ENCODE assay signal across 21 mouse cellular contexts in the genomic region with DNA sequence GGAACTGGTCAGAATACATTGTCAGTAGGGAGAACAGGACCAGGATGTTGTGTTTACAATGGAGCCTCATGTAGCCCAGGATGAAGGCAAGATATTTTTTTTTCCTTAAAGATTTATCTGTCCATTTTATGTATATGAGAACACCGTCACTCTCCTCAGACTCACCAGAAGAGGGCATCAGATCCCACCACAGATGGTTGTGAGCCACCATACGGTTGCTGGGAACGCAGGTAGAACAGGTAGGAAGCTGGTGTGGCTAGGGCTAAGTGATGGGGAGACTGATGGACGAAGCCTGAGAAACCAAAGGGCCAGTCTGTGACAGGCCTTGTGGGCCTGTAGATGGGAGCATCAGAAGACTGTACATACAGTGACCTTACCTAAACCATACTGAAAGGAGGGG. TPM values are rescaled to one million over a fixed set of nuclear protein-coding genes. Genes with fewer than 3 reads are reported as not detected.
A peak's percentile ranks its signal among the peaks of the same experiment; 100 is the strongest.
DNase-seq lines count a peak whose midpoint lies in the region; ATAC-seq and TF ChIP-seq lines count a peak whose summit lies in the region.
"Had no signal": no experiment of that assay in that cellular context is flagged by ENCODE, and none has a peak within 500 bp of the region (broad histone marks: within the 10 kb centered on the region; RNA-seq: fewer than 3 reads in every experiment).

No protein-coding gene starts in this region.

- no peaks in the 10 kb centered on the region for H3K9me3 ChIP-seq in intestine, postnatal 0 days (ENCODE audit: control insufficient read depth)
- H3K9me3 ChIP-seq in intestine, embryonic 16.5 days (ENCODE audit: control insufficient read depth, low read length), result no peaks in the 10 kb centered on the region
- H3K9me3 ChIP-seq in liver, postnatal 0 days (ENCODE audit: low read length), result no peaks in the 10 kb centered on the region
- H3K9me3 ChIP-seq in liver, embryonic 12.5 days (replicated peaks), result no peaks in the 10 kb centered on the region
- no peaks in the 10 kb centered on the region for H3K9me3 ChIP-seq in ES-Bruce4 (replicated peaks; ENCODE audit: control insufficient read depth, insufficient read depth, low read length, poor library complexity, severe bottlenecking)
- H3K9me3 ChIP-seq: embryonic facial prominence, embryonic 10.5 days; forebrain, embryonic 13.5 days; hindbrain, embryonic 12.5 days had no signal

- no peak overlapping the region; the same call in 1 of the 2 replicates for H3K27ac ChIP-seq in intestine, postnatal 0 days (ENCODE audit: low read depth, low read length)
- H3K27ac ChIP-seq in intestine, embryonic 16.5 days (ENCODE audit: low read length), result no peak overlapping the region
- no peak overlapping the region for H3K27ac ChIP-seq in liver, postnatal 0 days (ENCODE audit: low read depth)
- no peak overlapping the region for H3K27ac ChIP-seq in liver, embryonic 12.5 days
- H3K27ac ChIP-seq in ES-Bruce4 (ENCODE audit: insufficient read depth, low read length), result no peak overlapping the region
- H3K27ac ChIP-seq: embryonic facial prominence, embryonic 10.5 days; forebrain, embryonic 13.5 days; hindbrain, embryonic 12.5 days had no signal

- H3K9ac ChIP-seq in intestine, postnatal 0 days (ENCODE audit: low read depth, low read length), result no peak overlapping the region
- H3K9ac ChIP-seq in intestine, embryonic 16.5 days (ENCODE audit: low read depth, low read length), result no peak overlapping the region
- no peak overlapping the region for H3K9ac ChIP-seq in liver, postnatal 0 days (replicated peaks)
- H3K9ac ChIP-seq in liver, embryonic 12.5 days, result no peak overlapping the region
- H3K9ac ChIP-seq in ES-Bruce4 (ENCODE audit: low read depth, poor library complexity, severe bottlenecking), result no peak overlapping the region
- H3K9ac ChIP-seq: forebrain, embryonic 13.5 days; forebrain, postnatal 0 days; heart, embryonic 12.5 days; hindbrain, embryonic 12.5 days had no signal

- H3K27me3 ChIP-seq in intestine, postnatal 0 days (replicated peaks; ENCODE audit: control insufficient read depth, insufficient read depth, low read length), result no peaks in the 10 kb centered on the region
- H3K27me3 ChIP-seq in intestine, embryonic 16.5 days (replicated peaks; ENCODE audit: control insufficient read depth, insufficient read depth, low read length), result no peaks in the 10 kb centered on the region
- no peaks in the 10 kb centered on the region for H3K27me3 ChIP-seq in liver, postnatal 0 days (ENCODE audit: insufficient read depth, low read length)
- no peaks in the 10 kb centered on the region for H3K27me3 ChIP-seq in liver, embryonic 12.5 days (replicated peaks)
- H3K27me3 ChIP-seq in ES-Bruce4 (ENCODE audit: control insufficient read depth, insufficient read depth, low read length, poor library complexity, severe bottlenecking), result no peaks in the 10 kb centered on the region
- H3K27me3 ChIP-seq in splenic B cell, adult 2 months (ENCODE audit: control insufficient read depth, insufficient read depth, low read length, poor library complexity, severe bottlenecking), result no peaks in the 10 kb centered on the region
- H3K27me3 ChIP-seq: forebrain, embryonic 13.5 days; heart, embryonic 12.5 days; hindbrain, embryonic 12.5 days; Patski had no signal

- ATAC-seq in intestine, postnatal 0 days, result no peak
- no peak for ATAC-seq in intestine, embryonic 16.5 days
- ATAC-seq in liver, postnatal 0 days, result no peak
- ATAC-seq in liver, embryonic 12.5 days, result no peak
- ATAC-seq: activated CD4-positive, CD25-positive, alpha-beta regulatory T cell, adult 4 months; forebrain, embryonic 13.5 days; forebrain, postnatal 0 days; hindbrain, embryonic 16.5 days; inflammation-experienced regulatory T-cells, adult 6 months; Patski had no signal

- no peak overlapping the region for H3K4me2 ChIP-seq in intestine, postnatal 0 days (replicated peaks; ENCODE audit: low read depth)
- H3K4me2 ChIP-seq in intestine, embryonic 16.5 days (ENCODE audit: low read depth, low read length), result no peak overlapping the region
- no peak overlapping the region for H3K4me2 ChIP-seq in liver, postnatal 0 days (ENCODE audit: low read depth, low read length)
- H3K4me2 ChIP-seq in liver, embryonic 12.5 days, result no peak overlapping the region
- H3K4me2 ChIP-seq: forebrain, embryonic 13.5 days; heart, embryonic 12.5 days; hindbrain, embryonic 12.5 days had no signal

- H3K4me1 ChIP-seq in intestine, postnatal 0 days (replicated peaks; ENCODE audit: control insufficient read depth, insufficient read depth, low read length), result 0 out of 2 replicates have a peak, but pooled peaks cover 4% of the 10 kb centered on the region
- peaks cover 4% of the 10 kb centered on the region for H3K4me1 ChIP-seq in intestine, embryonic 16.5 days (ENCODE audit: control insufficient read depth, insufficient read depth, low read length)
- H3K4me1 ChIP-seq in liver, postnatal 0 days (ENCODE audit: insufficient read depth), result no peaks in the 10 kb centered on the region
- no peaks in the 10 kb centered on the region for H3K4me1 ChIP-seq in liver, embryonic 12.5 days
- no peaks in the 10 kb centered on the region for H3K4me1 ChIP-seq in ES-Bruce4 (ENCODE audit: control insufficient read depth, insufficient read depth, low read length)
- H3K4me1 ChIP-seq: embryonic facial prominence, embryonic 10.5 days; forebrain, embryonic 13.5 days; heart, embryonic 12.5 days; hindbrain, embryonic 12.5 days had no signal

- DNase-seq in liver, postnatal 0 days, result no peak
- peak; percentile 31 for DNase-seq in splenic B cell, adult 2 months (ENCODE audit: low read depth, low spot score)
- DNase-seq in testis, postnatal 14 days (ENCODE audit: low spot score), result no peak
- DNase-seq: adrenal gland, postnatal 14 days; cerebellum, adult 18-20 months; cerebellum, adult 9-11 months; forebrain, postnatal 0 days; gastrocnemius, postnatal 14 days; heart, postnatal 36 days had no signal

- 95% methylated on average over 4 of the region's 4 CpGs for WGBS in intestine, postnatal 0 days
- WGBS in intestine, embryonic 16.5 days, result 95% methylated on average over 4 of the region's 4 CpGs
- 92% methylated on average over 4 of the region's 4 CpGs for WGBS in liver, postnatal 0 days (ENCODE audit: insufficient replicate concordance)
- WGBS in liver, embryonic 12.5 days (ENCODE audit: insufficient replicate concordance), result 87% methylated on average over 4 of the region's 4 CpGs

- peaks cover 65% of the 10 kb centered on the region for H3K36me3 ChIP-seq in intestine, postnatal 0 days (ENCODE audit: control insufficient read depth, insufficient read depth)
- peaks cover 21% of the 10 kb centered on the region for H3K36me3 ChIP-seq in intestine, embryonic 16.5 days (ENCODE audit: control insufficient read depth, insufficient read depth, low read length)
- H3K36me3 ChIP-seq in liver, postnatal 0 days (replicated peaks; ENCODE audit: insufficient read depth, low read length), result peaks cover 87% of the 10 kb centered on the region
- peaks cover 99% of the 10 kb centered on the region for H3K36me3 ChIP-seq in liver, embryonic 12.5 days
- H3K36me3 ChIP-seq in ES-Bruce4 (ENCODE audit: control insufficient read depth, insufficient read depth, low read length, poor library complexity, severe bottlenecking), result no peaks in the 10 kb centered on the region; the same call in 1 of the 2 replicates
- peaks cover 41% of the 10 kb centered on the region for H3K36me3 ChIP-seq in splenic B cell, adult 2 months (ENCODE audit: control insufficient read depth, insufficient read depth, low read length, poor library complexity, severe bottlenecking)

- TF ChIP-seq EP300 in liver, postnatal 0 days (IDR thresholded peaks at IDR 0.05; ENCODE audit: low read depth), result no peak
- TF ChIP-seq EP300 in ES-Bruce4 (IDR thresholded peaks at IDR 0.05; ENCODE audit: insufficient read depth, low read depth, low read length), result no peak

- TF ChIP-seq CTCF in intestine, postnatal 0 days (IDR thresholded peaks at IDR 0.05; ENCODE audit: low read depth), result peak; percentile 18; the same call in 1 of the 2 replicates
- peak; percentile 27 for TF ChIP-seq CTCF in liver, postnatal 0 days (IDR thresholded peaks at IDR 0.05; ENCODE audit: low read depth)
- TF ChIP-seq CTCF in ES-Bruce4 (IDR thresholded peaks at IDR 0.05; ENCODE audit: low read depth, low read length), result peak; percentile 27

- H3K4me3 ChIP-seq in intestine, postnatal 0 days (ENCODE audit: low read depth, low read length), result no peak overlapping the region
- H3K4me3 ChIP-seq in intestine, embryonic 16.5 days (ENCODE audit: low read length), result no peak overlapping the region
- no peak overlapping the region for H3K4me3 ChIP-seq in liver, postnatal 0 days (ENCODE audit: low read depth, low read length)
- H3K4me3 ChIP-seq in liver, embryonic 12.5 days, result no peak overlapping the region
- H3K4me3 ChIP-seq in ES-Bruce4 (ENCODE audit: low read depth, low read length), result no peak overlapping the region
- H3K4me3 ChIP-seq: embryonic facial prominence, embryonic 10.5 days; forebrain, embryonic 13.5 days; heart, embryonic 12.5 days; hindbrain, embryonic 12.5 days had no signal

- no peak for TF ChIP-seq POLR2A in ES-Bruce4 (IDR thresholded peaks at IDR 0.05; ENCODE audit: insufficient read depth, low read length)

RNA-seq across cellular contexts. Expression of gene Ttpal, which starts 11.9 kb away (rescaled TPM):
- 10.4 and 10.9 TPM in 2 replicates for polyA plus RNA-seq in intestine, postnatal 0 days (2015; fragmentation: Nextera tagmentation; extraction: Ambion mirVana)
- 22.2 and 22.9 TPM in 2 replicates for polyA plus RNA-seq in intestine, embryonic 16.5 days (2015; fragmentation: Nextera tagmentation; extraction: Ambion mirVana)
- 6.7 and 9.5 TPM in 2 replicates for polyA plus RNA-seq in liver, postnatal 0 days (2015; fragmentation: Nextera tagmentation; extraction: Ambion mirVana)
- 18.2 and 20.4 TPM in 2 replicates for polyA plus RNA-seq in liver, embryonic 12.5 days (2016; fragmentation: Nextera tagmentation; extraction: Ambion mirVana)
- polyA plus RNA-seq in ES-Bruce4 (2011; ENCODE audit: insufficient read depth, insufficient read length, low read depth, missing spikeins), result 9.4 and 11.9 TPM in 2 replicates

RNA-seq across cellular contexts. Expression of gene Serinc3, which starts 30.9 kb away (rescaled TPM):
- polyA plus RNA-seq in intestine, postnatal 0 days (2015; fragmentation: Nextera tagmentation; extraction: Ambion mirVana), result 61.3 and 68.5 TPM in 2 replicates
- 55.4 and 57.1 TPM in 2 replicates for polyA plus RNA-seq in intestine, embryonic 16.5 days (2015; fragmentation: Nextera tagmentation; extraction: Ambion mirVana)
- 79.9 and 92.7 TPM in 2 replicates for polyA plus RNA-seq in liver, postnatal 0 days (2015; fragmentation: Nextera tagmentation; extraction: Ambion mirVana)
- polyA plus RNA-seq in liver, embryonic 12.5 days (2016; fragmentation: Nextera tagmentation; extraction: Ambion mirVana), result 127 and 132 TPM in 2 replicates
- polyA plus RNA-seq in ES-Bruce4 (2011; ENCODE audit: insufficient read depth, insufficient read length, low read depth, missing spikeins), result 130 and 146 TPM in 2 replicates

RNA-seq across cellular contexts. Expression of gene Pkig, which starts 44.2 kb away (rescaled TPM):
- polyA plus RNA-seq in intestine, postnatal 0 days (2015; fragmentation: Nextera tagmentation; extraction: Ambion mirVana), result 114 and 116 TPM in 2 replicates
- polyA plus RNA-seq in intestine, embryonic 16.5 days (2015; fragmentation: Nextera tagmentation; extraction: Ambion mirVana), result 115 and 122 TPM in 2 replicates
- 84.9 and 85.0 TPM in 2 replicates for polyA plus RNA-seq in liver, postnatal 0 days (2015; fragmentation: Nextera tagmentation; extraction: Ambion mirVana)
- 133 and 134 TPM in 2 replicates for polyA plus RNA-seq in liver, embryonic 12.5 days (2016; fragmentation: Nextera tagmentation; extraction: Ambion mirVana)
- polyA plus RNA-seq in ES-Bruce4 (2011; ENCODE audit: insufficient read depth, insufficient read length, low read depth, missing spikeins), result 20.2 TPM in 2 replicates
